Mouse (Mus musculus) ES-E14 (cell line): ENCODE measurements at regions not wholly inside any gene's neighbourhood (a gene's known extent, or its start where the extent isn't known, plus 50 kb on each side); places are given as distances from the start of the nearest gene placed in this dataset.

ENCODE experiments used
- CHD2 ChIP-seq: IDR thresholded peaks from 2 replicates; pipeline ENCODE4 v1.6.1; 2014; ENCODE audit warnings: mild to moderate bottlenecking, low read depth, low read length, inconsistent platforms
- HCFC1 ChIP-seq: IDR thresholded peaks from 2 replicates; pipeline ENCODE4 v1.6.1; 2012; ENCODE audit warnings: low read length, inconsistent platforms, borderline replicate concordance; ENCODE audit not compliant: insufficient read depth
- MAFK ChIP-seq: IDR thresholded peaks from 2 replicates; pipeline ENCODE4 v1.6.1; 2014; ENCODE audit warnings: mild to moderate bottlenecking, low read depth, low read length, inconsistent platforms; ENCODE audit not compliant: insufficient read depth
- ZC3H11A ChIP-seq: IDR thresholded peaks from 2 replicates; pipeline ENCODE4 v1.6.1; 2012; ENCODE audit warnings: low read depth, mild to moderate bottlenecking, inconsistent platforms, low read length, borderline replicate concordance

DNA sequence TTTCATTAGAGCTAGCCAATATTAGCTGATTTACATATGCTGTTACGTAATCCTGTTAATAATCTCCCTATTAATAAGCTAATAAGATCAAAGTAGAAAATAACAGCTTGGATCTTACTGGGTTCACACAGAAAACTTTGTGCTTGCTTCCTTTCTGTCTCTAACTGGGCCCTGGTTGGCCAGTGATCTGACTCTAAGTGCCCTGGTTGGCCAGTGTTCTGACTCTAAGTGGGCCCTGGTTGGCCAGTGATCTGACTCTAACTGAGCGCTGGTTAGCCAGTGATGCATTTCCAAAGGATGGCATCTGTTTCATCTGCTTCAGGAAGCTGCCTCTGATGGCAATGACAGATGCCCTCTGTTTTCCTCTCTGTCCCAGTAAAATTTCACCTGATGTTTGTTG is 372.4 kb downstream of the Atp23 start:
- no peak for TF ChIP-seq HCFC1
- no peak for TF ChIP-seq MAFK
- TF ChIP-seq ZC3H11A: no peak
- no peak for TF ChIP-seq CHD2
